Mouse (Mus musculus): ENCODE measurements around the gene Cacnb4. TPM values are rescaled to one million over a fixed set of nuclear protein-coding genes. Genes with fewer than 3 reads are reported as not detected.

Cacnb4 gene
- polyA plus RNA-seq, 1 experiment from 2014 or later = 10.7 TPM

GRCm38 (mm10) chr2:52643657-52644056 is 33.0 kb downstream of the Cacnb4 start:
- no peak overlapping the region for H3K4me3 ChIP-seq
- no peaks in the 10 kb centered on the region for H3K4me1 ChIP-seq (replicated peaks)
- H3K9me3 ChIP-seq = no peaks in the 10 kb centered on the region
- H3K27me3 ChIP-seq = no peaks in the 10 kb centered on the region
- no peaks in the 10 kb centered on the region for H3K36me3 ChIP-seq
- no peak overlapping the region for H3K9ac ChIP-seq
- H3K27ac ChIP-seq (replicated peaks) = no peak overlapping the region
- H3K4me2 ChIP-seq = no peak overlapping the region
- ATAC-seq (ENCODE audit: low FRiP score, low read depth) = no peak
- WGBS = 90% methylated on average over 6 of the region's 6 CpGs

- Histone ChIP-seq H3K4me3 (no peak overlapping the region), H3K36me3 (no peaks in the 10 kb centered on the region), H3K27me3 (no peaks in the 10 kb centered on the region; the same call in 1 of the 2 replicates), H3K4me2 (no peak overlapping the region), H3K9me3 (no peaks in the 10 kb centered on the region), H3K27ac (replicated peaks) (no peak overlapping the region), H3K4me1 (replicated peaks) (no peaks in the 10 kb centered on the region), H3K9ac (no peak overlapping the region)
- WGBS = 60% methylated on average over 4 of the region's 4 CpGs
- ATAC-seq (ENCODE audit: low FRiP score, low read depth) = no peak
Measured at GRCm38 (mm10) chr2:52639530-52639875, 37.1 kb downstream of the Cacnb4 start.

DNA sequence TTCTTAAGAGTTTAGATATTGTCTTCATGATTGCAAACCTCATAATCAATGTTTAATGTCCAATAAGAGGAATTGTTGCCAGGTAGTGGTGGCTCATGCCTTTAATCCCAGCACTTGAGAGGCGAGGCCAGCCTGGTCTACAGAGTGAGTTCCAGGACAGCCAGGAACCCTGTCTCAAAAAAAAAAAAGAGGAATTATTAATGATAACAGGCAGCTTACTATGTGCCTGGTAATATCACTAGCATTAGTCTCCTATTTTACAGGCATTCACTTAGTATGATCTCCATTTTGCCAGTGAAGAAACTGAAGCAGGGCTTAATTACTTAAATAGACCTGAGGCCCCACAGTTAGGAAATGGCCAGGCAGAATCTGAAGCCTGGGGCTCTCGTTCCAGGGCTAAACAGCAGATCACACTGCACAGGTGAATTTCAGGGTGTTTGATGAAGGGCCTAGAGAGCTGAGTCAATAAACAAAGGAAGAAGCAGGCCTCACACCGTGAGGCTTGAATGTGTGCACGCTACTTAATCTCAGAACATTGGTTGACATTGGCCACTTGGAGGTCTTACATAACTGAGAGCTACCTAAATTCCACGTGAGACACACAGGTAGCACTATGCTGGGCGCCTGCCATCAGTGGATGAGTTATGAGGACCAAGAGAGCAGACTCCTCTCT is 37.6 kb downstream of the Cacnb4 start:
- no peak overlapping the region for H3K4me3 ChIP-seq
- 77% methylated on average over 6 of the region's 6 CpGs for WGBS
- no peak for ATAC-seq (ENCODE audit: low FRiP score, low read depth)

GRCm38 (mm10) chr2:52638226-52638625 is 38.4 kb downstream of the Cacnb4 start:
- WGBS = 61% methylated on average over 4 of the region's 4 CpGs
- H3K9me3 ChIP-seq = no peaks in the 10 kb centered on the region
- no peak overlapping the region for H3K9ac ChIP-seq
- no peaks in the 10 kb centered on the region; the same call in 1 of the 2 replicates for H3K27me3 ChIP-seq
- H3K36me3 ChIP-seq = no peaks in the 10 kb centered on the region
- no peak overlapping the region for H3K27ac ChIP-seq (replicated peaks)
- no peak for ATAC-seq (ENCODE audit: low FRiP score, low read depth)
- no peak overlapping the region for H3K4me2 ChIP-seq
- no peaks in the 10 kb centered on the region for H3K4me1 ChIP-seq (replicated peaks)
- H3K4me3 ChIP-seq = no peak overlapping the region

More for the DNA sequence above, 37.6 kb downstream of the Cacnb4 start:
- Histone ChIP-seq H3K27ac (replicated peaks) (no peak overlapping the region), H3K9ac (no peak overlapping the region), H3K36me3 (no peaks in the 10 kb centered on the region), H3K4me2 (no peak overlapping the region), H3K4me1 (replicated peaks) (no peaks in the 10 kb centered on the region), H3K27me3 (no peaks in the 10 kb centered on the region; the same call in 1 of the 2 replicates), H3K9me3 (no peaks in the 10 kb centered on the region)

DNA sequence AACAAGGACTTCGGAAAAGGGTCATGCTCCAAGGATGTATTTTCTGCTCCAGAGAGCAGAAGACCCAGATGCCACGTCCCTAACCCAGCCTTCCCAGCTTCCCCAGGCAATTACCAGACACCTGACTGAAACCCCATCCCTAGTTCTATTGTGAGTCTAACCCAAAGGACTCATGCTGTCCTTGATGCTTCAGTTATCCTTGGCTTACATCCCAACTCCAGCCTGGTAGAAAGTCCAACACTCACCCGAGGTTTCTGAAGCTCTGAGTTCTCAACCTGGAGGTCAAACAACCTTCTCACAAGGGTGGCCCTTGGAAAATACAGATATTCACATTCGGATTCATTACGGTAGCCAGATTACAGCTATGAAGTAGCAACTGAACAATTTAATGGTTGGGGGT is 40.6 kb downstream of the Cacnb4 start:
- H3K4me1 ChIP-seq (replicated peaks) = no peaks in the 10 kb centered on the region
- H3K9ac ChIP-seq = no peak overlapping the region
- no peak overlapping the region for H3K4me3 ChIP-seq
- no peak overlapping the region for H3K27ac ChIP-seq (replicated peaks)
- H3K4me2 ChIP-seq = no peak overlapping the region
- no peak for ATAC-seq (ENCODE audit: low FRiP score, low read depth)
- no peaks in the 10 kb centered on the region for H3K9me3 ChIP-seq
- H3K27me3 ChIP-seq = no peaks in the 10 kb centered on the region; the same call in 1 of the 2 replicates
- WGBS = 60% methylated on average over 5 of the region's 5 CpGs
- no peaks in the 10 kb centered on the region for H3K36me3 ChIP-seq

DNA sequence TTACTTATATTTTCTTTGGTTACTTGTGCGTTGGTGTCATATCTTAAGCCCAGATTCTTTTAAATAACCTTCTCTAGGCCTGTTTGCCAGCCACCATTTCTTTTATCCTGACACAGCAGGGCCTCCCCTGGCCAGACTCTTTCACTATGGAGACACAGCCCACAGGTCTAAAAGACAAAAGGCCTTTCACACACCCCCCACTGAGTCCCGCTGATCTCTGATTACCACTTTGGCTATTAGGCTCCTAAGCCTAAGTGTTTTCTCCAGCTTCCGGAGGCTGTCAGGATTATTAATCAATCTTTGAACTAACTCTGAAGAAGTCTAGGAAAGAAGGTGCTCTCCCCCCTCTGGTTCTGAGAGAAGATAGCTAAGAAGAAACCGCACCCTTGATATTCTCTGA is 41.3 kb downstream of the Cacnb4 start:
- Histone ChIP-seq H3K27me3 (no peaks in the 10 kb centered on the region; the same call in 1 of the 2 replicates), H3K4me2 (no peak overlapping the region), H3K9ac (no peak overlapping the region), H3K4me1 (replicated peaks) (no peaks in the 10 kb centered on the region), H3K4me3 (no peak overlapping the region), H3K9me3 (no peaks in the 10 kb centered on the region), H3K36me3 (no peaks in the 10 kb centered on the region), H3K27ac (replicated peaks) (no peak overlapping the region)
- ATAC-seq (ENCODE audit: low FRiP score, low read depth) = no peak
- 6% methylated on average over 4 of the region's 4 CpGs for WGBS

- H3K9me3 ChIP-seq = no peaks in the 10 kb centered on the region
- WGBS = 15% methylated on average over 7 of the region's 7 CpGs
- H3K4me3 ChIP-seq = no peak overlapping the region
- H3K4me2 ChIP-seq = no peak overlapping the region
- H3K9ac ChIP-seq = no peak overlapping the region
- H3K27me3 ChIP-seq = no peaks in the 10 kb centered on the region; the same call in 1 of the 2 replicates
- no peak for ATAC-seq (ENCODE audit: low FRiP score, low read depth)
- H3K36me3 ChIP-seq = no peaks in the 10 kb centered on the region
- H3K27ac ChIP-seq (replicated peaks) = 0 out of 2 replicates have a peak overlapping the region, but pooled peaks have one; percentile 20
- H3K4me1 ChIP-seq (replicated peaks) = no peaks in the 10 kb centered on the region
Measured at GRCm38 (mm10) chr2:52632880-52633279, 43.8 kb downstream of the Cacnb4 start.

GRCm38 (mm10) chr2:52628186-52628585 is 48.4 kb downstream of the Cacnb4 start:
- Histone ChIP-seq H3K9me3 (no peaks in the 10 kb centered on the region), H3K4me1 (replicated peaks) (peaks cover 16% of the 10 kb centered on the region), H3K27me3 (no peaks in the 10 kb centered on the region), H3K9ac (no peak overlapping the region), H3K4me3 (no peak overlapping the region), H3K4me2 (no peak overlapping the region), H3K36me3 (no peaks in the 10 kb centered on the region), H3K27ac (replicated peaks) (no peak overlapping the region)
- 90% methylated on average over 4 of the region's 4 CpGs for WGBS
- ATAC-seq (ENCODE audit: low FRiP score, low read depth) = no peak

DNA sequence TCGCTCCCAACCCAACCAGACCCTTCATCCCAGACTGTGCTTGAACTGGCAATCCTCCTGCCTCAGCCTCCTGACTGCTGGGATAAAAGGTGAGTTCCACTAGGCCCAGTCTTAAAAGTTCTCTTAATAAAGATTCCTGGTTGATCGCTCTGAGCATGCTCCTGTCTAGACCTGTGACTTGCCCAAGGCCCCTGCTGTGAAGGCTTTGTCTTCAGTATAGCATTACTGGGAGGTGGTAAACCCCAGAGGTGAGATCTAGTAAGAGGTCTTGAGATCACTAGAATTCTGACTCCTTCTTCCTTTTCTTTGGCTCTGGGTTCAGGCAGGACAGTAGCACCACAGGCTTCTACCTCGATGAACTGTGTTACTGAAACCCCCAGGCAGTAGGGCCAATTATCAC is 50.4 kb downstream of the Cacnb4 start:
- no peak for ATAC-seq (ENCODE audit: low FRiP score, low read depth)
- Histone ChIP-seq H3K36me3 (no peaks in the 10 kb centered on the region), H3K9ac (no peak overlapping the region), H3K4me1 (replicated peaks) (peaks cover 17% of the 10 kb centered on the region), H3K9me3 (no peaks in the 10 kb centered on the region), H3K4me2 (no peak overlapping the region), H3K4me3 (no peak overlapping the region), H3K27ac (replicated peaks) (no peak overlapping the region), H3K27me3 (no peaks in the 10 kb centered on the region)
- 84% methylated on average over 3 of the region's 3 CpGs for WGBS

GRCm38 (mm10) chr2:52625731-52626130 is 50.9 kb downstream of the Cacnb4 start:
- H3K9ac ChIP-seq = no peak overlapping the region
- no peak for ATAC-seq (ENCODE audit: low FRiP score, low read depth)
- WGBS = 93% methylated on average over 6 of the region's 6 CpGs
- no peaks in the 10 kb centered on the region for H3K36me3 ChIP-seq
- H3K9me3 ChIP-seq = no peaks in the 10 kb centered on the region
- H3K27me3 ChIP-seq = no peaks in the 10 kb centered on the region
- no peak overlapping the region for H3K4me3 ChIP-seq
- no peak overlapping the region for H3K27ac ChIP-seq (replicated peaks)
- peaks cover 17% of the 10 kb centered on the region for H3K4me1 ChIP-seq (replicated peaks)
- H3K4me2 ChIP-seq = no peak overlapping the region

DNA sequence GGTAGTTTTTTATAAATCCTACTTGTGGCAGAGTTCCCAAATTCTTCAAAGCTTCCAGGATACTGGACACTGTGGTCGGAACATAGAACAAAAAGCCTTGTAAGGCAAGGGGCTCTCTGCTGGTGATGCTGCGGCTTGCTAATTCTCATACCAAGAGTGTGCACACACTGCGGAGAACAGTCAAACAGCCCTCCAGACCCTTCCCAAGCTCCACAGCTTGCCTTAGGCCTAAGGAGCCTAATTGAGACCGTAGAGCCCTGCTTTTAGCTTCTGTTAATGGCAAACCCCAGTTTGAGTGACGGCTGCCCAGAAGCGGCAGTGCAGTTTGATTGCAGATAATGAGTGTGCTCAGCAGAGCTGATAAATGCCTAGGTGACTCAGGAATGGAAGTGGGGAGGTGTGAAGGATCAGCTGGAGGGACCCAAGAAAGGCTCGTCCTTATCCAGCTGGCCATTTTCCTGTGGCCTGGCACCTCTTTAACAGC is 52.7 kb downstream of the Cacnb4 start:
- 32% methylated on average over 7 of the region's 7 CpGs for WGBS
- Histone ChIP-seq H3K4me1 (replicated peaks) (peaks cover 17% of the 10 kb centered on the region), H3K36me3 (no peaks in the 10 kb centered on the region), H3K9ac (no peak overlapping the region), H3K27ac (replicated peaks) (peak overlapping the region; percentile 30), H3K4me2 (no peak overlapping the region), H3K4me3 (no peak overlapping the region), H3K9me3 (no peaks in the 10 kb centered on the region), H3K27me3 (no peaks in the 10 kb centered on the region)
- peak; percentile 71; the same call in 1 of the 2 replicates for ATAC-seq (ENCODE audit: low FRiP score, low read depth)

- no peak overlapping the region for H3K9ac ChIP-seq
- H3K4me1 ChIP-seq (replicated peaks) = peaks cover 17% of the 10 kb centered on the region
- H3K27me3 ChIP-seq = no peaks in the 10 kb centered on the region
- H3K9me3 ChIP-seq = no peaks in the 10 kb centered on the region
- H3K4me2 ChIP-seq = no peak overlapping the region
- ATAC-seq (ENCODE audit: low FRiP score, low read depth) = peak; percentile 35; the same call in 1 of the 2 replicates
- peak overlapping the region; percentile 30; the same call in 1 of the 2 replicates for H3K27ac ChIP-seq (replicated peaks)
- H3K36me3 ChIP-seq = no peaks in the 10 kb centered on the region
- 42% methylated on average over 4 of the region's 4 CpGs for WGBS
- no peak overlapping the region for H3K4me3 ChIP-seq
Measured at GRCm38 (mm10) chr2:52623461-52623860, 53.2 kb downstream of the Cacnb4 start.

- Histone ChIP-seq H3K27me3 (no peaks in the 10 kb centered on the region), H3K4me1 (replicated peaks) (peaks cover 17% of the 10 kb centered on the region), H3K9ac (no peak overlapping the region), H3K4me2 (no peak overlapping the region), H3K27ac (replicated peaks) (no peak overlapping the region), H3K9me3 (no peaks in the 10 kb centered on the region), H3K4me3 (no peak overlapping the region), H3K36me3 (no peaks in the 10 kb centered on the region)
- 64% methylated on average over 2 of the region's 2 CpGs for WGBS
- ATAC-seq (ENCODE audit: low FRiP score, low read depth) = no peak; the same call in 1 of the 2 replicates
Measured at GRCm38 (mm10) chr2:52622616-52623015, 54.0 kb downstream of the Cacnb4 start.

All from hindbrain, embryonic 15.5 days (tissue).